Mouse (Mus musculus): Measurements from ENCODE around the gene Zfp646. TPM values are rescaled to one million over a fixed set of nuclear protein-coding genes. Genes with fewer than 3 reads are reported as not detected.

Gene Zfp646
- polyA plus RNA-seq, 1 experiment = 61.3 TPM

DNA sequence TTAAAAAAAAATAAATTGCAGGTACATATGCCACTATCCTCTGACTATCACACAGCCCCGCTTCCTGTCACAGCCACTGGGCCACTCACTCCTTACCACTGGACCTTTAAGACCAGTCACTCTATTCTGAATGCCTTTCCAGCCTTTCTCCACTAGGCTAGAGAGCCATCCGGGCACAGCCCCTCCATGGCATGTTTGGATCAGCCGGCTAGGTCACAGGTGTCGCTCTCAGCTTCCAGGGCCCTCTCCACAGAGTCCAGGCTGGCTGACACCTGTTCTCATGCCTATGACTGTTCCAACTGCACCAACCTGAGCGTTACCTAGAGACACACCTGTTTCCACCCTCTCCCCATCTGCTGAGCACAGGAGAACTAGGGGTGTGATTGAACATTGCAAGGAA is 52.6 kb downstream of the Zfp646 start:
- Histone ChIP-seq H3K27ac (ENCODE audit: control insufficient read depth, insufficient read depth, low read length) (no peak overlapping the region), H3K4me1 (replicated peaks; ENCODE audit: control insufficient read depth, insufficient read depth, low read length) (peaks cover 4% of the 10 kb centered on the region; the same call in 1 of the 2 replicates), H3K4me3 (ENCODE audit: control insufficient read depth, insufficient read depth, low read length) (no peak overlapping the region), H3K27me3 (ENCODE audit: control insufficient read depth, insufficient read depth, low read length) (no peaks in the 10 kb centered on the region), H3K36me3 (ENCODE audit: control insufficient read depth, insufficient read depth, low read length) (peaks cover 18% of the 10 kb centered on the region)
- TF ChIP-seq POLR2A (IDR thresholded peaks at IDR 0.05; ENCODE audit: control insufficient read depth, extremely low read depth, insufficient read depth, low read length, poor library complexity) (no peak), CTCF (IDR thresholded peaks at IDR 0.05; ENCODE audit: borderline replicate concordance, control insufficient read depth, extremely low read depth, insufficient read depth, low read length, poor library complexity) (no peak)
- DNase-seq = no peak
- 89% methylated on average over 5 of the region's 5 CpGs for WGBS

DNA sequence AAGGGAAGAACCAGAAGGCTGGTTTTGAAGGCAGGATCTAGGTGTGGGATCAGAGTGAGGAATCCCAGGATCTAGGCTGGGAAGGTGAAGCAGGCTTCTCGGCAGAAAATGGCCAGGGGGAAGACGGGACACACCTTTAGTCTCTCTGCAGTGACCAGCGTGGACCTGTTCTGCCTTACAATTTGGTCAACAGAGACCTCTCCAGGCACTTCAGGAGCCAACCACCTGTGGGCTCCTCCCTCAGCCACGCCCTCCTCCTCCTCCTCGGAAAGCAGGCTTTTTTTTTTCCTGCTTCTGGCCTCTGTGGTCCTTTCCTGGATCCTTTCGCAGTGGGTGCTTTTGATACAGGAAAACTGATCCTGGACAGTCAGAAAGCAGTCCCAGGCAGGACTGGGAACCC is 53.9 kb downstream of the Zfp646 start, which contains the start of gene Prss8:
Gene Prss8 (minus strand): TSS at position 182 of the 400 bp plus-strand sequence.
- TF ChIP-seq CTCF (IDR thresholded peaks at IDR 0.05; ENCODE audit: borderline replicate concordance, control insufficient read depth, extremely low read depth, insufficient read depth, low read length, poor library complexity) = no peak
- TF ChIP-seq POLR2A (IDR thresholded peaks at IDR 0.05; ENCODE audit: control insufficient read depth, extremely low read depth, insufficient read depth, low read length, poor library complexity) = no peak
- Histone ChIP-seq H3K27ac (ENCODE audit: control insufficient read depth, insufficient read depth, low read length) (no peak within 1 kb of the TSS), H3K36me3 (ENCODE audit: control insufficient read depth, insufficient read depth, low read length) (peaks cover 14% of the 10 kb centered on the region), H3K4me1 (replicated peaks; ENCODE audit: control insufficient read depth, insufficient read depth, low read length) (peaks cover 7% of the 10 kb centered on the region; the same call in 1 of the 2 replicates), H3K27me3 (ENCODE audit: control insufficient read depth, insufficient read depth, low read length) (no peaks in the 10 kb centered on the region), H3K4me3 (ENCODE audit: control insufficient read depth, insufficient read depth, low read length) (no peak within 1 kb of the TSS)
- 83% methylated on average over 6 of the region's 6 CpGs for WGBS
- DNase-seq = no peak

DNA sequence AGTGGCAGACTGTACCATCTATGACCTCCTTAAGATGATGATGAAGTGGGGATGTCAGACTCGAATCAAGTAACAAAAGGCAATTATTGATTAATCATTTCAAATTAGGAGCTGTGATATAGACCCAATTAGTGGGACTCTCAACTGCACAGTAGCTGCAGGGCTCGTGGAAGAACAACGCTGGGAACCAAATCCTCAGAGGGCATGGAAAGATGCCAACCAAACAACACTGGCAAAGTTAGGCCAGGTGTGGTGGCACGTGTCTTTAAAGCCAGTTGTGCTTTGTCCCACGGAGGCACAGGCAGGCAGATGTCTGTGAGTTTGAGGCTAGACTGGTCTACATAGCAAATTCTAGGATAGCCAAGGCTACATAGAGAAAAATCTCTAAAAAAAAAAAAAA is 54.6 kb downstream of the Zfp646 start:
- H3K36me3 ChIP-seq (ENCODE audit: control insufficient read depth, insufficient read depth, low read length) = peaks cover 8% of the 10 kb centered on the region; the same call in 1 of the 2 replicates
- TF ChIP-seq CTCF (IDR thresholded peaks at IDR 0.05; ENCODE audit: borderline replicate concordance, control insufficient read depth, extremely low read depth, insufficient read depth, low read length, poor library complexity) (no peak), POLR2A (IDR thresholded peaks at IDR 0.05; ENCODE audit: control insufficient read depth, extremely low read depth, insufficient read depth, low read length, poor library complexity) (no peak)
- no peaks in the 10 kb centered on the region for H3K27me3 ChIP-seq (ENCODE audit: control insufficient read depth, insufficient read depth, low read length)
- no peak for DNase-seq
- peaks cover 7% of the 10 kb centered on the region; the same call in 1 of the 2 replicates for H3K4me1 ChIP-seq (replicated peaks; ENCODE audit: control insufficient read depth, insufficient read depth, low read length)
- H3K4me3 ChIP-seq (ENCODE audit: control insufficient read depth, insufficient read depth, low read length) = no peak overlapping the region
- WGBS = 75% methylated on average over 5 of the region's 5 CpGs
- H3K27ac ChIP-seq (ENCODE audit: control insufficient read depth, insufficient read depth, low read length) = no peak overlapping the region

DNA sequence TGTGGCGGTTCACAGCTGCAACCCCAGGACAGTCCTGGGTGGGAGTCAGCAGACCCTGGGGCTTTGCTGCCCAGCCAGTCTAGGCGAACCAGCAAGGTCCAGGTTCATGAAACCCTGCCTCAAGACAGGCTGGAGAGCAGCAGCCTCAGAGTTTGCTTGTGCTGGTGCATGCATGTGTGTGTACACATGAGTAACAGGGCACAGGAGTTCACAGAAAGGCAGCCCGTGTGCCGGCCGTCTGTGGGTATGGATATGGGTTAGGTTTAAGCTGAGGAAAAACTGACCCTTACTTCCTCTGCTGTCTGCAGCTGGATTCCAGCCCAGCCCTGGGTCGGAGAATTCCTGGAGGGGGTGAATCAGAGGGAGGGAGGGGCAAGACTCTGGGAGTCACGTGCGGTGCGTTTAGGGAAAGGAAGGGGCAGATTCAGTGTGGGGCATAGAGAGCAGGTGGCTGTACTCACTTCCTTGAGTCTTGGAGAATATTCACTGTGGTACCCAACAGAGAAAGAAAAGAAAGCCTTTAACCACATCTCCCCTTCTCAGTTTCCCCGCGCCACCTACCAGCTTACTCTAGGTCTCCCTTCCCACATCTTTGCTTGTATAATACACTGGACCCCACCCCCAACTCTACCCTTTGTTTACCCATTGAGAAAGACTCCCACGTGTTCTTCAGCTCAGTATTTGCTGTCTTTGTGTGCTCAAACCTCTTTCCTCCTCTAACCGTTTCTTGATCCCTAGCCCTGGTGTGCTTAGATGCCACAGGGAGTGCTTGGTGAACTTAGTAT is 55.5 kb downstream of the Zfp646 start:
- 0 out of 2 replicates have a peak, but pooled peaks cover under 1% of the 10 kb centered on the region for H3K36me3 ChIP-seq (ENCODE audit: control insufficient read depth, insufficient read depth, low read length)
- no peaks in the 10 kb centered on the region for H3K27me3 ChIP-seq (ENCODE audit: control insufficient read depth, insufficient read depth, low read length)
- peaks cover 14% of the 10 kb centered on the region for H3K4me1 ChIP-seq (replicated peaks; ENCODE audit: control insufficient read depth, insufficient read depth, low read length)
- TF ChIP-seq CTCF (IDR thresholded peaks at IDR 0.05; ENCODE audit: borderline replicate concordance, control insufficient read depth, extremely low read depth, insufficient read depth, low read length, poor library complexity) (no peak), POLR2A (IDR thresholded peaks at IDR 0.05; ENCODE audit: control insufficient read depth, extremely low read depth, insufficient read depth, low read length, poor library complexity) (no peak)
- DNase-seq = no peak
- H3K4me3 ChIP-seq (ENCODE audit: control insufficient read depth, insufficient read depth, low read length) = no peak overlapping the region
- no peak overlapping the region for H3K27ac ChIP-seq (ENCODE audit: control insufficient read depth, insufficient read depth, low read length)
- 60% methylated on average over 13 of the region's 13 CpGs for WGBS

DNA sequence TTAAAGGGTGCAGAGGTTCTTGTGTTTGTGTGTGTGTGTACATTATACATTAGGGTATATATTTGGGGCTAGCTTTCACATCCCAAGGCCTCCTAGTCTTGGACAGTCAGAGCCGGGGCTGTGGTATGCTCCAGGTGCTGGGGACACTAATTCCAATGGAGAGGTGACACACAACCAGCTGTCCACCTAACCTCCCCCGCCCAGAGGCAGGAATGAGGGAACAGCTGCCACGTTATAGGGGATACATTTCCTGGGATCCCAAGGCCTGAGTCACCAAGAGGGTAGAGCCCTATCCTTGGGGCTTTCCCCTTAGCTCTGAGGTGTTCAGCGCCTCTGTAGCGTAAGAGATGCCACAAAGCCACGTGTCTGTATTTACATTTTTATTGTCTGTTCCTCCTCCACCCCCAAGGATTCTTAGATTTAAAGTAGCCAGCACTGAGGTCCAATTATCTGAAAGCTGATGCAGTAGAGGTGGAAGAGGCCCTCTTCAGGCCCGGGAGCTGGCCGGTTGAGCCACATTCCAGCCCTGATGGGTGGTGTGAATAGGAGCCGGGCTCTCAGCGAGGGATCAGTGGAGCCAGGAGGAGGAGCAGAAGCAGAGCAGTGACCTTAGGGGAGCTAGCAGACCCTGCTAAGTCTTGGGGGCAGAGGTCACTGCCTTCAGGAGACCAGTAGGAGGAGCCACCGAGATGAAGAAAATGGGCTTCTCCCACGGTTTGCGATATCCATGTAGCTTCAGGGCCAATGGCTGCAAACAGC is 56.4 kb downstream of the Zfp646 start:
- H3K27ac ChIP-seq (ENCODE audit: control insufficient read depth, insufficient read depth, low read length) = no peak overlapping the region
- H3K4me3 ChIP-seq (ENCODE audit: control insufficient read depth, insufficient read depth, low read length) = no peak overlapping the region
- no peak for DNase-seq
- 83% methylated on average over 13 of the region's 13 CpGs for WGBS
- TF ChIP-seq POLR2A (IDR thresholded peaks at IDR 0.05; ENCODE audit: control insufficient read depth, extremely low read depth, insufficient read depth, low read length, poor library complexity) = no peak
- TF ChIP-seq CTCF (IDR thresholded peaks at IDR 0.05; ENCODE audit: borderline replicate concordance, control insufficient read depth, extremely low read depth, insufficient read depth, low read length, poor library complexity) = no peak
- peaks cover 14% of the 10 kb centered on the region for H3K4me1 ChIP-seq (replicated peaks; ENCODE audit: control insufficient read depth, insufficient read depth, low read length)
- no peaks in the 10 kb centered on the region for H3K36me3 ChIP-seq (ENCODE audit: control insufficient read depth, insufficient read depth, low read length)
- no peaks in the 10 kb centered on the region for H3K27me3 ChIP-seq (ENCODE audit: control insufficient read depth, insufficient read depth, low read length)

DNA sequence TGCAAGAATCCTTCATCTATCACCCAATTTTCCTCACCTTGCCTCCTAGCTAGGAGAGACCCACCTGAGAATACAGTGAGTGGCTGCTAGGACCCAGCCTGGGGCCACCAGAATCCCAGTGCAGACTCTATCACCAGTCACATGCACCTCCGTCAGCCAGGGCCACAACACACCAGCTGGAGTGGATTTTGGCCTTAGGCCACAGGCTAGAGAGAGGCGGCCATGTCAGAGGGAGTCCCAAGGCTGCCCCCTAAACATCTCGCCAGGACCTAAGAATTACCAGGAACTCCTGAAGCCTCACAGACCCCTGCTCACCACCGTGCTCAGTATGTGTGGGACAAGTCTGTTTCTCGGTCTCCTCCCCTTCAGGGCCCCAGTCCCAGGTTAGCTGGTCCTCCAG is 58.1 kb downstream of the Zfp646 start:
- TF ChIP-seq POLR2A (IDR thresholded peaks at IDR 0.05; ENCODE audit: control insufficient read depth, extremely low read depth, insufficient read depth, low read length, poor library complexity) (no peak), CTCF (IDR thresholded peaks at IDR 0.05; ENCODE audit: borderline replicate concordance, control insufficient read depth, extremely low read depth, insufficient read depth, low read length, poor library complexity) (no peak)
- Histone ChIP-seq H3K4me3 (ENCODE audit: control insufficient read depth, insufficient read depth, low read length) (no peak overlapping the region), H3K27me3 (ENCODE audit: control insufficient read depth, insufficient read depth, low read length) (no peaks in the 10 kb centered on the region), H3K27ac (ENCODE audit: control insufficient read depth, insufficient read depth, low read length) (no peak overlapping the region), H3K4me1 (replicated peaks; ENCODE audit: control insufficient read depth, insufficient read depth, low read length) (peaks cover 14% of the 10 kb centered on the region), H3K36me3 (ENCODE audit: control insufficient read depth, insufficient read depth, low read length) (no peaks in the 10 kb centered on the region)
- no peak for DNase-seq
- WGBS = 97% methylated on average over 5 of the region's 5 CpGs
